Mouse (Mus musculus) testis, adult 10 weeks (tissue): ENCODE data around the gene Pgm2l1. TPM values are rescaled to one million over a fixed set of nuclear protein-coding genes. Genes with fewer than 3 reads are reported as not detected.

Source experiments
- polyA plus RNA-seq: library from polyadenylated mRNA; stranded (reverse); fragments of 350-450 nt; fragmentation: Illumina TruSeq; extraction: RNeasy Lipid Tissue Mini Kit (QIAGEN cat#74804); gene quantifications from one replicate; pipeline ENCODE4 v1.2.3, GENCODE M21; 2014; ENCODE audit warnings: low read depth, low replicate concordance

The Pgm2l1 gene
- polyA plus RNA-seq: 19.5 TPM

DNA sequence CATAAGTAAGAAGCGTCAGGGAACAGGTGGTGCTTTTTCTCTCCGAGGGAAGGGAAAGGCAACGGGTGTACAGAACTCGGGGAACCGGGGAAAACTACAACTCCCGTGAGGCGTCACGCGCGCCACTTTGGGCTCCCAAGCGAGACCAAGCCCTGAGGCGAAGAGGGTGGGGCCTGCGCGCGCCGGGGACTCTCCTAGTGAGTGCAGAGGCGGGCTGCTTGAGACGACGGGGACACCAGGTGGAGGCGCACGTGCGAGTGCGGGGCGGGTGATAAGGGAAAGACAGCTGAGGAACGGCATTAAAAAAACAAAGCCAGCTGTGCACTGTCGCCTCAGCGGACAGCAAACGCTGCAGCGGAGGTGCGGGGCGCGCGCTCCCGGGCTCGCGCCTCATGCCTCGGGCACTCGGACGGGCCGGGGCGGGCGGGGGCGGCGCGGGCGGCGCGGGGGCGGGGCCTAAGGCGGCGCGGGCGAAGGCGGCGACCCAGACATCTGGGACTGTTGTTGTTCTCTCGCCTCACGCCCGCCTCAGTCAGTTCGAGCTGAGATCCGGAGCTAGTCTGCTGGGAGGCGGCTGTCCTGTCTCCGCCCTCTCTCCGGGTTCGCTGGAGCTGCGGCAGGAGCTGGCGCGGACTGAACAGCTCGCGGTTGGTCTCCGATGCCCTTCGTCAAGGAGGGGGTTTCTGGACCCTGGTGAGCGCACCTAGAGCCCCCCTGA is at the start of gene Pgm2l1:
Gene Pgm2l1 (plus strand): TSS at position 237 of the 718 bp plus-strand sequence.

DNA sequence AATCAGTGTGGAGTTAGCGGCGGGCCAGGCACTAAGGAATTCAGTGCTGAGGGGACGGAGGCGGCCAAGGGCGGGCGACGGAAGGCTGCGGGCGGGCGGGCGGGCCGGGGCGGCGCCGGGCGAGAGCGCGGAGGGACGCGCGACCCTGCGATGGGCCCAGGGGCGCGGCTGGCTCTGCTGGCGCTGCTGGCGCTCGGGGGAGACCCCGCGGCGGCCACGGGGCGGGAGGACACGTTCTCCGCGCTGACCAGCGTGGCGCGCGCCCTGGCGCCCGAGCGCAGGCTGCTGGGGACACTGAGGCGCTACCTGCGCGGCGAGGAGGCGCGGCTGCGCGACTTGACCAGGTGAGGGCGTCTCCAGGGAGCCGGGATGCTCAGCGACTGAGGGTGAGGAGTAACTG is 58.2 kb downstream of the Pgm2l1 start, which contains the start of gene P4ha3:
Gene P4ha3 (plus strand): TSS at position 138 of the 400 bp plus-strand sequence.

Other genes starting within 250 kb of the Pgm2l1 start
- gene Rnf169, start 246.9 kb upstream of the Pgm2l1 start, polyA plus RNA-seq: 2.7 TPM
- not detected for gene Chrdl2, start 221.2 kb upstream of the Pgm2l1 start, polyA plus RNA-seq
- gene Pold3, start 105.8 kb upstream of the Pgm2l1 start, polyA plus RNA-seq: 176 TPM
- 4.4 TPM for gene Lipt2, start 68.1 kb upstream of the Pgm2l1 start, polyA plus RNA-seq
- gene Kcne3, start 50.9 kb upstream of the Pgm2l1 start, polyA plus RNA-seq: 273 TPM
- 0.14 TPM for gene P4ha3, start 58.1 kb downstream of the Pgm2l1 start, polyA plus RNA-seq
- 61.7 TPM for gene C2cd3, start 144.8 kb downstream of the Pgm2l1 start, polyA plus RNA-seq
- gene Ppme1, start 144.9 kb downstream of the Pgm2l1 start, polyA plus RNA-seq: 93.7 TPM
- 0.18 TPM for gene Ucp3, start 245.6 kb downstream of the Pgm2l1 start, polyA plus RNA-seq